Mouse (Mus musculus): ENCODE data around the gene Arid1b. TPM values are rescaled to one million over a fixed set of nuclear protein-coding genes. Genes with fewer than 3 reads are reported as not detected.

Gene Arid1b
- total RNA-seq, 1 experiment: 9.2 TPM

GRCm38 (mm10) chr17:5077996-5078395 is 83.9 kb downstream of the Arid1b start:
- in situ Hi-C loops (cut with MboI; ENCODE audit: low sequenced_read_pairs in 2 of 2, unreplicated experiment in 2 of 2): no loop called here
- TF ChIP-seq MAFK (IDR thresholded peaks at IDR 0.05; ENCODE audit: insufficient read depth, low read depth, low read length): no peak
- TF ChIP-seq HCFC1 (IDR thresholded peaks at IDR 0.05; ENCODE audit: borderline replicate concordance, insufficient read depth, low read length): no peak
- no peak for TF ChIP-seq CHD2 (IDR thresholded peaks at IDR 0.05; ENCODE audit: low read depth, low read length)
- TF ChIP-seq ZNF384 (IDR thresholded peaks at IDR 0.05; ENCODE audit: low read depth, low read length): no peak
- TF ChIP-seq ZC3H11A (IDR thresholded peaks at IDR 0.05; ENCODE audit: borderline replicate concordance, low read depth, low read length): no peak
- Histone ChIP-seq H3K36me3 (ENCODE audit: control insufficient read depth, insufficient read depth, low read length, poor library complexity, severe bottlenecking) (no peaks in the 10 kb centered on the region), H3K9ac (ENCODE audit: insufficient read depth, low read depth, low read length, poor library complexity, severe bottlenecking) (no peak overlapping the region), H3K4me3 (ENCODE audit: insufficient read depth in 1 of 2, low read depth in 1 of 2, low read length in 2 of 2, poor library complexity in 1 of 2, severe bottlenecking in 1 of 2) (no peak overlapping the region), H3K27ac (ENCODE audit: insufficient read depth, low read depth, low read length, poor library complexity, severe bottlenecking) (no peak overlapping the region), H3K4me1 (ENCODE audit: control insufficient read depth in 2 of 2, insufficient read depth in 2 of 2, low read length in 2 of 2, poor library complexity in 1 of 2) (peaks cover 2 to 3% of the 10 kb centered on the region in 2 experiments; a peak in 1 of 4 replicates), H3K9me3 (ENCODE audit: control insufficient read depth, insufficient read depth, low read depth, low read length) (no peaks in the 10 kb centered on the region)
- DNase-seq (ENCODE audit: low read depth, low spot score): no peak

GRCm38 (mm10) chr17:5078576-5078975 is 84.4 kb downstream of the Arid1b start:
- no peak overlapping the region for H3K9ac ChIP-seq (ENCODE audit: insufficient read depth, low read depth, low read length, poor library complexity, severe bottlenecking)
- in situ Hi-C loops (cut with MboI; ENCODE audit: low sequenced_read_pairs in 2 of 2, unreplicated experiment in 2 of 2): no loop called here
- H3K9me3 ChIP-seq (ENCODE audit: control insufficient read depth, insufficient read depth, low read depth, low read length): no peaks in the 10 kb centered on the region
- TF ChIP-seq HCFC1 (IDR thresholded peaks at IDR 0.05; ENCODE audit: borderline replicate concordance, insufficient read depth, low read length): no peak
- TF ChIP-seq ZC3H11A (IDR thresholded peaks at IDR 0.05; ENCODE audit: borderline replicate concordance, low read depth, low read length): no peak
- no peak for TF ChIP-seq MAFK (IDR thresholded peaks at IDR 0.05; ENCODE audit: insufficient read depth, low read depth, low read length)
- TF ChIP-seq ZNF384 (IDR thresholded peaks at IDR 0.05; ENCODE audit: low read depth, low read length): no peak
- TF ChIP-seq CHD2 (IDR thresholded peaks at IDR 0.05; ENCODE audit: low read depth, low read length): no peak
- H3K36me3 ChIP-seq (ENCODE audit: control insufficient read depth, insufficient read depth, low read length, poor library complexity, severe bottlenecking): no peaks in the 10 kb centered on the region
- no peak overlapping the region for H3K4me3 ChIP-seq (ENCODE audit: insufficient read depth in 1 of 2, low read depth in 1 of 2, low read length in 2 of 2, poor library complexity in 1 of 2, severe bottlenecking in 1 of 2)
- no peak for DNase-seq (ENCODE audit: low read depth, low spot score)
- no peak overlapping the region for H3K27ac ChIP-seq (ENCODE audit: insufficient read depth, low read depth, low read length, poor library complexity, severe bottlenecking)
- H3K4me1 ChIP-seq (ENCODE audit: control insufficient read depth in 2 of 2, insufficient read depth in 2 of 2, low read length in 2 of 2, poor library complexity in 1 of 2): peaks cover 2 to 3% of the 10 kb centered on the region in 2 experiments; a peak in 1 of 4 replicates

- no peak for TF ChIP-seq ZC3H11A (IDR thresholded peaks at IDR 0.05; ENCODE audit: borderline replicate concordance, low read depth, low read length)
- TF ChIP-seq CHD2 (IDR thresholded peaks at IDR 0.05; ENCODE audit: low read depth, low read length): no peak
- no peak for TF ChIP-seq MAFK (IDR thresholded peaks at IDR 0.05; ENCODE audit: insufficient read depth, low read depth, low read length)
- TF ChIP-seq ZNF384 (IDR thresholded peaks at IDR 0.05; ENCODE audit: low read depth, low read length): no peak
- TF ChIP-seq HCFC1 (IDR thresholded peaks at IDR 0.05; ENCODE audit: borderline replicate concordance, insufficient read depth, low read length): no peak
- Histone ChIP-seq H3K9ac (ENCODE audit: insufficient read depth, low read depth, low read length, poor library complexity, severe bottlenecking) (no peak overlapping the region), H3K4me1 (ENCODE audit: control insufficient read depth in 2 of 2, insufficient read depth in 2 of 2, low read length in 2 of 2, poor library complexity in 1 of 2) (peaks cover 3 to 13% of the 10 kb centered on the region in 2 experiments; a peak in 2 of 4 replicates), H3K4me3 (ENCODE audit: insufficient read depth in 1 of 2, low read depth in 1 of 2, low read length in 2 of 2, poor library complexity in 1 of 2, severe bottlenecking in 1 of 2) (no peak overlapping the region), H3K27ac (ENCODE audit: insufficient read depth, low read depth, low read length, poor library complexity, severe bottlenecking) (no peak overlapping the region), H3K9me3 (ENCODE audit: control insufficient read depth, insufficient read depth, low read depth, low read length) (no peaks in the 10 kb centered on the region), H3K36me3 (ENCODE audit: control insufficient read depth, insufficient read depth, low read length, poor library complexity, severe bottlenecking) (no peaks in the 10 kb centered on the region; the same call in 1 of the 2 replicates)
- DNase-seq (ENCODE audit: low read depth, low spot score): no peak
- in situ Hi-C loops (cut with MboI; ENCODE audit: low sequenced_read_pairs in 2 of 2, unreplicated experiment in 2 of 2): no loop called here
These were observed 86.8 kb downstream of the Arid1b start for GRCm38 (mm10) chr17:5080884-5081419.

- Histone ChIP-seq H3K9me3 (ENCODE audit: control insufficient read depth, insufficient read depth, low read depth, low read length) (no peaks in the 10 kb centered on the region), H3K4me1 (ENCODE audit: control insufficient read depth in 2 of 2, insufficient read depth in 2 of 2, low read length in 2 of 2, poor library complexity in 1 of 2) (peaks cover 3 to 18% of the 10 kb centered on the region in 2 experiments; a peak in 2 of 4 replicates), H3K27ac (ENCODE audit: insufficient read depth, low read depth, low read length, poor library complexity, severe bottlenecking) (no peak overlapping the region), H3K9ac (ENCODE audit: insufficient read depth, low read depth, low read length, poor library complexity, severe bottlenecking) (no peak overlapping the region), H3K36me3 (ENCODE audit: control insufficient read depth, insufficient read depth, low read length, poor library complexity, severe bottlenecking) (no peaks in the 10 kb centered on the region; the same call in 1 of the 2 replicates), H3K4me3 (ENCODE audit: insufficient read depth in 1 of 2, low read depth in 1 of 2, low read length in 2 of 2, poor library complexity in 1 of 2, severe bottlenecking in 1 of 2) (no peak overlapping the region)
- in situ Hi-C loops (cut with MboI; ENCODE audit: low sequenced_read_pairs in 2 of 2, unreplicated experiment in 2 of 2): no loop called here
- no peak for TF ChIP-seq ZC3H11A (IDR thresholded peaks at IDR 0.05; ENCODE audit: borderline replicate concordance, low read depth, low read length)
- TF ChIP-seq MAFK (IDR thresholded peaks at IDR 0.05; ENCODE audit: insufficient read depth, low read depth, low read length): no peak
- TF ChIP-seq CHD2 (IDR thresholded peaks at IDR 0.05; ENCODE audit: low read depth, low read length): no peak
- TF ChIP-seq HCFC1 (IDR thresholded peaks at IDR 0.05; ENCODE audit: borderline replicate concordance, insufficient read depth, low read length): no peak
- no peak for TF ChIP-seq ZNF384 (IDR thresholded peaks at IDR 0.05; ENCODE audit: low read depth, low read length)
- DNase-seq (ENCODE audit: low read depth, low spot score): no peak
These were observed 88.1 kb downstream of the Arid1b start for GRCm38 (mm10) chr17:5082274-5082673.

Data from ES-E14 (cell line).